Mouse (Mus musculus): ENCODE measurements around the gene Slc34a3.
A peak's percentile ranks its signal among the peaks of the same experiment; 100 is the strongest.

Gene Slc34a3

DNA sequence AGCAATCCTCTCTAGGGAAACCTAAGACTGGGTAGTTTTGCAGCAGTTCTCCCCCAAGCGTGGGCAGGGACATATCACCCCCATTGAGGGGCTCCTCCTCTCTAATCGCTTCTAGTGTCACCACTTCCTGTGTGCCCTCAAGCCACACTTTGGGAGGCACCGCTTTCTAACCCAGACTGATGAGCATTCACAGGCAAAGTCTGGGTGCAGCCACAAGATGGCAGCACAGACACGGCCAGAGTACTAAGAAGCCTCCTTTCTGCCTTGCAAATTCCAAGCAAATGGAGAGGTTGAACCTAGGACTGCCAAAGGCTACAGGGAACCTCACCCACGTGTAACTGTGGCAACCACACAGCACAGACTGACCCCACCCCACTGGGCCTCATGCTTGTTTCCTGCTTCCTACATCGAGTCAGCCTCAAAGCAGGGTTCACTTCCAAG lies 40.8 kb downstream of the Slc34a3 start:
- peak; percentile 87 for DNase-seq

DNA sequence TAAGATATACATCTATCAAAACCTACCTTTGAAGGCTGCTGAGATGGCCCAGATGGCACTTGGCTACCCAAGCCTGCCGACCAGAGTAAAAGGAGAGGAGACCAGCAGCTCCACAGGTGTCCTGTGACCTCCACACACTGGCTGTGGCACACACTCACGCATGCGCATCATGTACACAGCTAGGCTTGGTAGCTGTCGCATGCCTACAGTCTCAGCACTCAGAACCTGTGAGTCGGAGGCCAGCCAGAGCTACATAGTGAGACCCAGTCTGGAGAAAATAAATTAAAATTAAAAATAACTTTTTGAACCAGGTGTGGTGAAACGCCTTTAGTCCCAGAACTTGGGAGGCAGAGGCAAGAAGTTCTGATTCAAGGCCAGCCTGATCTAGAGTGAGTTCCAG lies 46.3 kb downstream of the Slc34a3 start:
- no peak for DNase-seq

DNA sequence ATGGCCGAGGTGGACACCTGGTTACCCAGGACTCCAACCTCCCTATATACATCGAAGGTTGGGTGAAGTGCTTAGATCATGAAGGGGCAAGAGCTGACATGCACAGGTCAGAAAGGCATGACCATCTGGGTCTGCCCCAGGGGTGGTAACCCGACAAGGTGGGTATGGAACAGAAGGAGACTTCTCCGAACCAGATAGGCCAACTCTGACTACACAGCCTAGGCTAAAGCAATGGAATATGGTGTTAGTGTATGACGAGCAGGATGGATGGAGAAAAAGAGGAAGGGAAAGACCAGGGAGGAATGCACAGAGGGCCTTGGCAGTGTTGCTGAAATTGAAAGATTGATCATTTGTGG lies 47.6 kb downstream of the Slc34a3 start:
- DNase-seq: no peak

DNA sequence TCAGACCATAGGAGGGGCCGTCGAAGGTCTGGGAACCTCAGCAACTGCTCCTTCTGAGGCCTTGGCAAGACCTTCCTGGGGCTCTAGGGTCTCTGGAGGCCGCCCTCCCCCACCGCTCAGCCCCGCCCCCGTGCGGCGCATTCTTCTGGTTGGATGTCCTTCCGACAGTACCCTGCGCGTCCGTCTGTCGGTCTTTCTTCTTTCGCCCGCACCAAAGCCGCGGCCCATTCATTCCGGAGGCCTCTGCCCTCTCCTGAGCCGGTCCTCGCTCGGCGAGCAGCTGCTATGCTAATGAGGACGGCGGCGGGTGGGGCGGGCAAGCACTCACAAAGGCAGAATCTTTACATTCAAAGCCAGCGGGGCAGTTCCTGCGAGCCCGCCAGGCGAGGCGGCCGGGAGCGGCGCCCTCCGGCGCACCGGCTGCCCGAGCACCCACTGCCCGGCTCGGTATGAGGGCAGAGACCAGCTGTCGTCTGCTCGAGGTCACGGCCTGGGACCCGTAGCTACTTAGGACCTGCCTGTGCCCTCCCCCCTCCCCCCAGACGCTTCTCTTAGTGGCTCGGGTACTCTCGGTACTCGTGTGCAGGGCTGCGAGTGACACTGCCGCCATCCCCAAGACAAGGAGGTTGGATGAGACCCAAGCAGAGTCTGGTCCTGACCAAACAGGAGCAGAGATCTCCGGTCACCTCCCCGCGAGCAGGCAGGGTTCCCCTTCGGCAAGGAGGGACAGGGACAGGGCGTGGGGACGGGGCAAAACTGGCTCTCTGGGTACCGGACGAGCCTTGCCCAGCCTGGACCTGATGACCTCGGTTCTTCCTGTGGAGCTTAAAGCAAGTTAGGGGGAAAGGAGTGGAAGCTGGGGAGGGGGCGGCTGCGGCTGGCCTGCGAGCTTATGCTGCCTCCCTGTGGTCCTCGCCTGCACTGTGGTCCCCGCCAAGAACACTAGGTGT lies 48.3 kb downstream of the Slc34a3 start:
- DNase-seq: no peak

DNA sequence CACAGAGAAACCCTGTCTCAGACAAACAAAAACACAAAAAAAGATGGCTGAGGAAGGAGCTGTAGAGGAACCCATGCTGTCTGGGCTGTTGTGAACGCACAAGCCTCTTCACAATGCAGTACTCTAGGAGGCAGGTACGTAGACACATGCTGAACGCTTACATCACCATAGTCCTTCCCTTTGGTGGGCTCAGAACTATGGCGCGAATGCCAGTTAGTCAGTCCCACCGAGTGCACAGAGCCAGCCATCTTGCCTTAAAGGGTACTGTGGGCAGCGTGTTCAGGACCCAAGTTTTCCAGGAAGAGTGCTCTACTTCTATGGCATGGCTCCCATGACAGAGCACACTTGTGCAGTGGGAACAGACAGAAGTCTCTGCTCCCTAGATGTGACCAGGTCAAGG lies 49.7 kb downstream of the Slc34a3 start:
- DNase-seq: no peak

DNA sequence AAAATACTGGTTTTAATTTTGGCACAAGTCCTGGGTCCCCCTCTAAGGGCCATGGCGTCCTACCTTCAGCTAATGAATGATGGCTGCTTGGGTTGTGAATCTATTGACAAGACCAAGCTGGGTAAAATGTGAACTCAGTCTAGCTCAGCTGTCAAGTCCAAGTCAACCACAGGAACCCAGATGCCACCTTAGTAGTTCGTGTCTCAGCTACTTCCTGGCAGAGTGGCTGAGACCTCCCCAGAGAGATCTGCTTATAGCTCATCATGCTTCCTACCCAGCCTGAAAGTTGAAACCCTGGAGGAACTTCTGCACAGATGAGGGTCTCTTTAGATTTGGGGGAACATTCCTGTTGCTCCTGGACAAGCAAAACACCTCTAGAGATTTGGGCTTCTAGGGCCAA lies 50.8 kb downstream of the Slc34a3 start:
- no peak for DNase-seq

DNA sequence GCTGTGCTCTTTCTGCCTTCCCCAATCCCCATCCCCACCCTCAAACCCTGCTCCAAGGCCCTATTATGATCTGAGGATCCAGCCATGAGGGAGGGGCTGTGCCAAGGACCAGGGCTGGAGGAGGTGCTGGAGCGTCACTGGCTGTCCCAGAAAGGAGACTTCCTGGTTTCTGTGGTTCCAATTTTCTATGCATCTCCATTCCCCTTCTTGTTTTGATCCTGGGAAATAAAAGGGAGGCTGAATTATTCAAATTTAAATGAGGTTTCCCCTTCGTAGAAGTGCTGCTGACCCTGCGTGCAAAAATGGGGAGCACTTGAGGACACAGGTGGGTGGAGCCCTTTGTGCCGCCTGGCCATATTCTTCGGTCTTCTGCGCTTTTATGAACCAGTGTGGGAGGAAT lies 51.5 kb downstream of the Slc34a3 start:
- DNase-seq: no peak

DNA sequence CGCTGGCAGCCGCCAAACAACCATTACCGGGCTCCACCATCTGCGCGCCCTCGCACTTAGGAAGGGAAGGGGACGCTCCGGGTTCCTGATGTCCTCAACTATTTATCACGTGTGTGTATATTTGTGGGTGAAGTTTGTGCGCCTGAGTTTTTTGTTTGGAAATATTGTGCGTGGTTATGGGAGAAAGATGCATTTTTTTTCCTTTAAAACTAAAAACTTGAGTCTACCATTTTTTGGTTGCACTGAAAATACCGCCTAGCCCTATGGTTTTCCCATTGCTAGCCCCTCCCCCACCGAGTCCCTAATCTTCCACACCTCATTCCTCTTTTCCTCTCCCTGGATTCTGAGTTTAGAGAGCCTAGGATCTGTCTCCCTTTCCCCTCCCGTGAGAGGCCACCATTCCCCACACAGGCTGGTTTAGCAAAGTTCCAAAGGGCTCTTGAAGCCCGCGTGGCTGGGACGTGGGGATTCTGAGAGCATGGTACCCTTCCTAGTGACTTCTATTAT lies 52.2 kb downstream of the Slc34a3 start:
- no peak for DNase-seq

DNA sequence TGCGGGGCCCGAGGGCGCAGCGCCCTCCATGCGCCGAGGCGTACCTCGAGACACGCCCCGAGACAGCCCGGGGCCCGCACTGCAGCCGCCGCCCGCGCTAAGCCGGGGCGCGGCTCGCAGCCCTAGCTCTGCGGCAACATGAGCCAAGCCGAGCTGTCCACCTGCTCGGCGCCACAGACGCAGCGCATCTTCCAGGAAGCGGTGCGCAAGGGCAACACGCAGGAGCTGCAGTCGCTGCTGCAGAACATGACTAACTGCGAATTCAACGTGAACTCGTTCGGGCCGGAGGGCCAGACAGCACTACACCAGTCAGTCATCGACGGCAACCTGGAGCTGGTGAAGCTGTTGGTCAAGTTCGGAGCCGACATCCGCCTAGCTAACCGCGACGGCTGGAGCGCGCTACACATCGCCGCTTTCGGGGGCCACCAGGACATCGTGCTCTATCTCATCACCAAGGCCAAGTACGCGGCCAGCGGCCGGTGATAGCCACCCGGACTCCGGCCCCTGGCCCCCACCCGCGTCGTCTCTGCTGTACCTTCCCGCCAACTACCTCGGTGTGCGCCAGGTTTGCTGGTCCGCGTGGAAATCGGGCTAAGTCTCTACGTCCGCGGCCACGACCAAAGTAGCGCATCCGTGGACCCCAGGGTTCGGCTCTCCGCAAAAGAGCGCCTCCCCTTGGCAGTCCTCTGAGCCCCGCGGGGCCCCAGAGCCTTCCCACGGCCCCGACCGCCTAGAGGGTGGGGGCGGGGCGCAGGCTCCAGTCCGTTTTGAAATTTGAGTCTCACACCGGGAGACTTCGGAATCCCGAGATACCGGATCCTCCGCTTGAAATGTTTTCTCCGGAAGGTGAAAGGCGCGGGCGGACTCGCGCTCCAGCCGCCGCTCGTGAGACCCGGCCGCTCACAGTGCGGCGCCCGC lies 52.9 kb downstream of the Slc34a3 start:
- no peak for DNase-seq

DNA sequence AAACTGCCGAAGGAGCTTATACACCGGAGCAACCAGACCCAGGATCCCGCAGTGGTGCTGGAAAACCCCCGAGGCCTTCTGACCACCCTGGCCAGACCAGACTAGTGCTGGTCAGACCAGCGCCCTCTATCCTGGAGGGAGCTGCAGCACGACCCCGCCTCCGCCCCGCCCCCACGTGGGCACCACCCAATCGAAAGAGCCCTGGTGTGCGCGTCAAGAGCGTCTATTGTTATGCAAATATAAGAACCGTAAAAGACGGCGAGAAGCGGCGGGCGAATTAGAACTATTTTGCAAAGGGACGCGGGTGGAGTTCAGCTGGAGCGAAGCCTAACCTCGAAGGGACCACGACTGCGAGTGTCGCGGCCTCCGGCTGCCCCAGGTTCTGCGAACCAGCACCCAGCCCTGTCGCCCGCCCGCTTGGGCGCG lies 53.7 kb downstream of the Slc34a3 start, which contains the start of gene Nrarp:
TSS of gene Nrarp (plus strand) at position 281 of the 426 bp plus-strand sequence.
- DNase-seq: peak; percentile 92

DNA sequence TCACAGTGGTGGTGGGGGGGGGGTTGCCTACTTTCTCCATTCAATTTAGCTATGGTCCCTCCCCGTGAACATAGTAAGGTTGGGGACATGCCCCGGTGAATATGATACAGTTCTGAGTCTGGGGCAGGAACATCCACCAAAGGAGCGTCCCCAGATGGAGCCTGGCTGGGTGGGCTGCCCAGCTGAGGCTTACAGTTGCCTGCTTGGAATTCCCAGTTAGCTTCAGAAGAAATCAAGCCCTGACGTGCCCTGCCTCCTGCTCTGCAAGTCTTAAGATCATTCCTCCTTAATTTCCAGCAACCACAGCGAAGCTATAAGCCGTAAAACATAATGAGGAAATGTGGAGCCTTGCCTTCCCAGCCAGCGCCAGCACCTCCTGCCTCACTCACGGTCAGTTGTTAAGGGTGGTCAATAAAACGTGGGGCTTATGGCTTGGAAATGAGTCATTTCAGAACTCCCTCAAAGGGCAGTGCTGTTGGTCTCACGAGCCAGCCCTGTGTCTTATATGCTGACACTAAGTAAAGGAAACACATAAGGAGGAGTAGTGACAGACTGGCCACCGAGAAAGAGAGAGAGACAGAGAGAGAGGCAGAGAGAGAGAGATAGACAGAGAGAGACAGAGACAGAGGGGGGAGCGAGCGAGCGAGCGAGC lies 54.5 kb downstream of the Slc34a3 start:
- DNase-seq: no peak
